Mouse (Mus musculus): Measurements from ENCODE around the gene Lpxn. TPM values are rescaled to one million over a fixed set of nuclear protein-coding genes. Genes with fewer than 3 reads are reported as not detected.
A peak's percentile ranks its signal among the peaks of the same experiment; 100 is the strongest.

Gene Lpxn
- total and polyA plus RNA-seq, 3 experiments = 0.03 to 2.5 (median 0.68) TPM

DNA sequence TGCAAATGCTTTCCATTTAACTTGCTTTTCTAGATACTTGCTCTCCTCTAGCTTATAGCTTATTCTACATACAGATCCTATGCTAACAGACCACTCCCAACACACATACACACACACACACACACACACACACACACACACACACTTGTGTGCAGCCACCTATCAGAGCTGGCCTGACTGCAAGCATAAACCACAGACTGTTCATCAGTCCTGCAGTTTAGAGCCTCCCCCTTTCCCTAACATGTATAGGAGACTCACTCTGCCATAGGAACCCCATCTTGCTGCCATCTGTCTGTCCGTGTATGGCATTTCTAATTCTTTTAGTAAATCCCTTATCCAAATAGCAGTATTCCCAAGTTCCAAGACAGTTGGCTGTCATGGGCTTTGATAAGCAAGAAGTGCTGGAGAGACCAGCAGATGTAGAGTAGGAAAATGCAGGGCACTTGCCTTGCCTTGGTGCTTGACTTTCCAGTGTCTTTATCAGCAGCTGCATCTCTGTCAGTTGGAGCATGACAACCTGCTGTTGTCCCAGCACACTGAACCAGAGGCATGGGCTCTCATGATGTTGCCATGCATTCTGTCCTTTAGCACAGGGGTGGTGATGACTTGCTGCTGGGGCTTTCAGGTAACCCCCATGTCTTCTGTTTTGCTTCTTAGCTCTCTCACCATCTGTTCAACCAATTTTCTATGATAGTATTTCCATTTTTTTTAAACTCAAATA, 16.8 kb downstream of the Lpxn start:
- no peak overlapping the region for H3K4me3 ChIP-seq (ENCODE audit: low read depth, low read length)
- TF ChIP-seq TAL1 (conservative IDR thresholded peaks at IDR 0.05; ENCODE audit: low read depth, low read length) = no peak
- TF ChIP-seq GATA2 (IDR thresholded peaks at IDR 0.05; ENCODE audit: borderline replicate concordance, low read depth, low read length) = no peak
- TF ChIP-seq GATA1 (IDR thresholded peaks at IDR 0.05; ENCODE audit: borderline replicate concordance, low read length) = no peak
- TF ChIP-seq CTCF (IDR thresholded peaks at IDR 0.05; ENCODE audit: low read depth, low read length) = no peak
- TF ChIP-seq POLR2AphosphoS5 (IDR thresholded peaks at IDR 0.05; ENCODE audit: insufficient replicate concordance, low read depth, low read length) = no peak
- DNase-seq (ENCODE audit: low spot score) = no peak
- no peaks in the 10 kb centered on the region for H3K27me3 ChIP-seq (ENCODE audit: insufficient read depth, low read length)
- H3K4me1 ChIP-seq (ENCODE audit: insufficient read depth, low read depth, low read length) = peaks cover 5% of the 10 kb centered on the region
- H3K9me3 ChIP-seq (replicated peaks) = no peaks in the 10 kb centered on the region
- peak; percentile 40 for ATAC-seq (ENCODE audit: extremely low read depth, insufficient number of reproducible peaks, low FRiP score, poor library complexity, severe bottlenecking)
- no peaks in the 10 kb centered on the region for H3K36me3 ChIP-seq (replicated peaks)

GRCm38 (mm10) chr19:12813883-12814282, 17.9 kb downstream of the Lpxn start:
- ATAC-seq (ENCODE audit: extremely low read depth, insufficient number of reproducible peaks, low FRiP score, poor library complexity, severe bottlenecking) (no peak), DNase-seq (ENCODE audit: low spot score) (no peak)
- Histone ChIP-seq H3K9me3 (replicated peaks) (no peaks in the 10 kb centered on the region), H3K4me3 (ENCODE audit: low read depth, low read length) (no peak overlapping the region), H3K4me1 (ENCODE audit: insufficient read depth, low read depth, low read length) (peaks cover 5% of the 10 kb centered on the region), H3K27me3 (ENCODE audit: insufficient read depth, low read length) (no peaks in the 10 kb centered on the region), H3K36me3 (replicated peaks) (no peaks in the 10 kb centered on the region)
- TF ChIP-seq CTCF (IDR thresholded peaks at IDR 0.05; ENCODE audit: low read depth, low read length) = no peak
- TF ChIP-seq POLR2AphosphoS5 (IDR thresholded peaks at IDR 0.05; ENCODE audit: insufficient replicate concordance, low read depth, low read length) = no peak
- no peak for TF ChIP-seq TAL1 (conservative IDR thresholded peaks at IDR 0.05; ENCODE audit: low read depth, low read length)
- TF ChIP-seq GATA2 (IDR thresholded peaks at IDR 0.05; ENCODE audit: borderline replicate concordance, low read depth, low read length) = no peak
- TF ChIP-seq GATA1 (IDR thresholded peaks at IDR 0.05; ENCODE audit: borderline replicate concordance, low read length) = no peak

- DNase-seq (ENCODE audit: low spot score) (no peak), ATAC-seq (ENCODE audit: extremely low read depth, insufficient number of reproducible peaks, low FRiP score, poor library complexity, severe bottlenecking) (no peak)
- Histone ChIP-seq H3K27me3 (ENCODE audit: insufficient read depth, low read length) (no peaks in the 10 kb centered on the region), H3K4me3 (ENCODE audit: low read depth, low read length) (no peak overlapping the region), H3K4me1 (ENCODE audit: insufficient read depth, low read depth, low read length) (peaks cover 6% of the 10 kb centered on the region), H3K36me3 (replicated peaks) (no peaks in the 10 kb centered on the region), H3K9me3 (replicated peaks) (no peaks in the 10 kb centered on the region)
- TF ChIP-seq GATA1 (IDR thresholded peaks at IDR 0.05; ENCODE audit: borderline replicate concordance, low read length) (no peak), TAL1 (conservative IDR thresholded peaks at IDR 0.05; ENCODE audit: low read depth, low read length) (no peak), GATA2 (IDR thresholded peaks at IDR 0.05; ENCODE audit: borderline replicate concordance, low read depth, low read length) (no peak), POLR2AphosphoS5 (IDR thresholded peaks at IDR 0.05; ENCODE audit: insufficient replicate concordance, low read depth, low read length) (no peak), CTCF (IDR thresholded peaks at IDR 0.05; ENCODE audit: low read depth, low read length) (no peak)
Measured at GRCm38 (mm10) chr19:12818507-12818906, 22.5 kb downstream of the Lpxn start.

GRCm38 (mm10) chr19:12820383-12820782, 24.4 kb downstream of the Lpxn start:
- Histone ChIP-seq H3K9me3 (replicated peaks) (no peaks in the 10 kb centered on the region), H3K4me3 (ENCODE audit: low read depth, low read length) (no peak overlapping the region), H3K27me3 (ENCODE audit: insufficient read depth, low read length) (no peaks in the 10 kb centered on the region), H3K36me3 (replicated peaks) (no peaks in the 10 kb centered on the region), H3K4me1 (ENCODE audit: insufficient read depth, low read depth, low read length) (peaks cover 6% of the 10 kb centered on the region)
- DNase-seq (ENCODE audit: low spot score) = no peak
- TF ChIP-seq GATA2 (IDR thresholded peaks at IDR 0.05; ENCODE audit: borderline replicate concordance, low read depth, low read length) (no peak), POLR2AphosphoS5 (IDR thresholded peaks at IDR 0.05; ENCODE audit: insufficient replicate concordance, low read depth, low read length) (no peak), GATA1 (IDR thresholded peaks at IDR 0.05; ENCODE audit: borderline replicate concordance, low read length) (no peak), CTCF (IDR thresholded peaks at IDR 0.05; ENCODE audit: low read depth, low read length) (no peak), TAL1 (conservative IDR thresholded peaks at IDR 0.05; ENCODE audit: low read depth, low read length) (no peak)
- ATAC-seq (ENCODE audit: extremely low read depth, insufficient number of reproducible peaks, low FRiP score, poor library complexity, severe bottlenecking) = no peak

DNA sequence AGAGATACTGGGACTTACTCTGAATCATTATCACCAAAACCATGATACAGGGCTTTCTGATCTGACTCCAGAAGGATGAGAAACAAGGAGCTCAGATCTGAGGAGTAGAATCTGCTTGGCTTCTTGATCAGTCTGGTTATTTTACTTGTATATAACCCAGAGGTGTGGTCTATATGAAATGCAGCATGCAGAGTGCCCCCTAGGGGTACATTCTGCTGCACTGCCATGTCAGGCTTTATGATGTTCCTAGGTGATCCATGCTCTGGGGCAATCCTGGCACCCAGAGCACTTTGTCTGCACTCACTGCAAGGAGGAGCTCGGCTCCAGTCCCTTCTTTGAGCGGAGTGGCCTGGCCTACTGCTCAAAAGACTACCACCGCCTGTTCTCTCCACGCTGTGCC, 28.6 kb downstream of the Lpxn start:
- no peaks in the 10 kb centered on the region for H3K9me3 ChIP-seq (replicated peaks)
- ATAC-seq (ENCODE audit: extremely low read depth, insufficient number of reproducible peaks, low FRiP score, poor library complexity, severe bottlenecking) = peak; percentile 8; the same call in 1 of the 2 replicates
- no peaks in the 10 kb centered on the region for H3K36me3 ChIP-seq (replicated peaks)
- peaks cover 6% of the 10 kb centered on the region for H3K4me1 ChIP-seq (ENCODE audit: insufficient read depth, low read depth, low read length)
- no peaks in the 10 kb centered on the region for H3K27me3 ChIP-seq (ENCODE audit: insufficient read depth, low read length)
- no peak overlapping the region for H3K4me3 ChIP-seq (ENCODE audit: low read depth, low read length)
- TF ChIP-seq TAL1 (conservative IDR thresholded peaks at IDR 0.05; ENCODE audit: low read depth, low read length) (no peak), CTCF (IDR thresholded peaks at IDR 0.05; ENCODE audit: low read depth, low read length) (no peak), GATA2 (IDR thresholded peaks at IDR 0.05; ENCODE audit: borderline replicate concordance, low read depth, low read length) (no peak), POLR2AphosphoS5 (IDR thresholded peaks at IDR 0.05; ENCODE audit: insufficient replicate concordance, low read depth, low read length) (no peak), GATA1 (IDR thresholded peaks at IDR 0.05; ENCODE audit: borderline replicate concordance, low read length) (no peak)
- no peak for DNase-seq (ENCODE audit: low spot score)

DNA sequence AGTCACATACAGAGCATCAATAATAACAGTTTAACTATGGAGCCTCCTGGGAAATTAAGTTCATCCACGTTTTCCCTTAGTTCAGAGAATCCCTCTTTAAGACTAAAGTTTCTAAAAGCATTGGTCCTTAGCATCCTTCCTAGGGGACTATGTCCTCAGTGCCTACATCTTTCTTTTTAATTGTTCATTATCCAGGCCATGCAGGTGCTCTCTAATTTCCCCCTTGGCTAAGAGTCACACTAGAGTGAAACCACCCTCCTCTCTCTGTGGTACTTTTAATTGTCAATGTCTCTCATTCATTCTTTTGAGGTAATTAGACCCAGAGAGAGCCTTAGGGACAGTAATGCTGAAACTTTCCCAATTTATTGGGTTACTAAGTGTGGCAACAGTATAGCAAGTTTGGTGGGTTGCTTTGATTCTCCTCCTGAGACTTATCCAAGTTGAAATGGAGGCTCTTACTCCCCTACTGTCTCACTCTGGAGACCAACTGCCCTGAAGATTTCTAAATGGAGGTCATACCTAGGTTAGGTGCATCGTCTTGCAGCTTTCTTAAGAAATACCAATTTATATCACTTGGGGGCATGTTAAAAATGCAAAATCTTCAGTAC, 34.9 kb downstream of the Lpxn start:
- no peaks in the 10 kb centered on the region for H3K36me3 ChIP-seq (replicated peaks)
- H3K4me3 ChIP-seq (ENCODE audit: low read depth, low read length) = no peak overlapping the region
- no peak for DNase-seq (ENCODE audit: low spot score)
- peaks cover 2% of the 10 kb centered on the region; the same call in 1 of the 2 replicates for H3K4me1 ChIP-seq (ENCODE audit: insufficient read depth, low read depth, low read length)
- H3K9me3 ChIP-seq (replicated peaks) = no peaks in the 10 kb centered on the region
- TF ChIP-seq TAL1 (conservative IDR thresholded peaks at IDR 0.05; ENCODE audit: low read depth, low read length) = no peak
- TF ChIP-seq POLR2AphosphoS5 (IDR thresholded peaks at IDR 0.05; ENCODE audit: insufficient replicate concordance, low read depth, low read length) = no peak
- TF ChIP-seq GATA1 (IDR thresholded peaks at IDR 0.05; ENCODE audit: borderline replicate concordance, low read length) = no peak
- no peak for TF ChIP-seq GATA2 (IDR thresholded peaks at IDR 0.05; ENCODE audit: borderline replicate concordance, low read depth, low read length)
- no peak for TF ChIP-seq CTCF (IDR thresholded peaks at IDR 0.05; ENCODE audit: low read depth, low read length)
- ATAC-seq (ENCODE audit: extremely low read depth, insufficient number of reproducible peaks, low FRiP score, poor library complexity, severe bottlenecking) = no peak
- H3K27me3 ChIP-seq (ENCODE audit: insufficient read depth, low read length) = no peaks in the 10 kb centered on the region
